Mouse (Mus musculus) lung, postnatal 0 days (tissue): ENCODE data around the gene 1700069L16Rik. TPM values are rescaled to one million over a fixed set of nuclear protein-coding genes. Genes with fewer than 3 reads are reported as not detected.
A peak's percentile ranks its signal among the peaks of the same experiment; 100 is the strongest.

ENCODE experiments used
- ATAC-seq: fragments of 200-750 bp; cut with Nextera tagmentation; 2 replicates; pipeline ENCODE4 v1.8.0; 2017; ENCODE audit warnings: moderate library complexity
- DNase-seq: peaks from one replicate; pipeline ENCODE4 v3.0.0-alpha.2; 2016; ENCODE audit warnings: low spot score
- H3K27ac ChIP-seq: fragments of 300-500 bp; sonication (generic); 2 replicates; pipeline ENCODE4 v1.5.1; 2014; ENCODE audit warnings: antibody characterized with exemption, mild to moderate bottlenecking, low read length, mixed read lengths
- H3K27me3 ChIP-seq: fragments of 300-500 bp; sonication (generic); replicated peaks from 2 replicates; pipeline ENCODE4 v1.6.1; 2014; ENCODE audit warnings: low read length, mixed read lengths; ENCODE audit not compliant: insufficient read depth
- H3K36me3 ChIP-seq: fragments of 300-500 bp; sonication (generic); 2 replicates; pipeline ENCODE4 v1.6.1; 2014; ENCODE audit warnings: low read length, mixed read lengths; ENCODE audit not compliant: insufficient read depth
- H3K4me1 ChIP-seq: fragments of 300-500 bp; sonication (generic); 2 replicates; pipeline ENCODE4 v1.6.1; 2014; ENCODE audit warnings: antibody characterized with exemption, low read depth, low read length, mixed read lengths; ENCODE audit not compliant: insufficient read depth
- H3K4me2 ChIP-seq: fragments of 300-500 bp; sonication (generic); replicated peaks from 2 replicates; pipeline ENCODE4 v1.6.1; 2014; ENCODE audit warnings: low read depth, mild to moderate bottlenecking, low read length, moderate library complexity, mixed read lengths
- H3K4me3 ChIP-seq: fragments of 300-500 bp; sonication (generic); 2 replicates; pipeline ENCODE4 v1.5.1; 2014; ENCODE audit warnings: low read depth, low read length
- H3K9ac ChIP-seq: fragments of 300-500 bp; sonication (generic); replicated peaks from 2 replicates; pipeline ENCODE4 v1.6.1; 2014; ENCODE audit warnings: low read depth, mild to moderate bottlenecking
- H3K9me3 ChIP-seq: fragments of 300-500 bp; sonication (generic); 2 replicates; pipeline ENCODE4 v1.6.1; 2016; ENCODE audit warnings: low read length, mixed read lengths
- CTCF ChIP-seq: IDR thresholded peaks from 2 replicates; pipeline ENCODE4 v1.5.1; 2016; ENCODE audit warnings: antibody characterized with exemption, mild to moderate bottlenecking
- EP300 ChIP-seq: IDR thresholded peaks from 2 replicates; pipeline ENCODE4 v1.6.1; 2016; ENCODE audit warnings: antibody characterized with exemption, mild to moderate bottlenecking, control low read depth
- WGBS: fragments of 180-500 bp; shearing (Covaris S2); extraction: QIAGEN DNeasy Blood & Tissue Kit; methylation state at CpG from one replicate; pipeline ENCODE4 v1.1.7; 2014; 5-methylcytosine and 5-hydroxymethylcytosine counted together
- polyA plus RNA-seq: library from polyadenylated mRNA; unstranded; fragments of >200 nt; fragmentation: Nextera tagmentation; extraction: Ambion mirVana; gene quantifications from 2 replicates; pipeline ENCODE4 v1.2.1, GENCODE M21; 2015

Gene 1700069L16Rik
- polyA plus RNA-seq, 1 experiment from 2014 or later = not detected

GRCm38 (mm10) chr5:113678743-113679452 lies 45.7 kb downstream of the 1700069L16Rik start:
- Histone ChIP-seq H3K9ac (no peak overlapping the region), H3K9me3 (no peaks in the 10 kb centered on the region), H3K27me3 (no peaks in the 10 kb centered on the region), H3K36me3 (no peaks in the 10 kb centered on the region), H3K4me1 (no peaks in the 10 kb centered on the region), H3K4me3 (no peak overlapping the region), H3K4me2 (no peak overlapping the region), H3K27ac (no peak overlapping the region)
- 80% methylated on average over 10 of the region's 10 CpGs for WGBS
- no peak for ATAC-seq
- no peak for DNase-seq
- no peak for TF ChIP-seq EP300
- no peak for TF ChIP-seq CTCF

DNA sequence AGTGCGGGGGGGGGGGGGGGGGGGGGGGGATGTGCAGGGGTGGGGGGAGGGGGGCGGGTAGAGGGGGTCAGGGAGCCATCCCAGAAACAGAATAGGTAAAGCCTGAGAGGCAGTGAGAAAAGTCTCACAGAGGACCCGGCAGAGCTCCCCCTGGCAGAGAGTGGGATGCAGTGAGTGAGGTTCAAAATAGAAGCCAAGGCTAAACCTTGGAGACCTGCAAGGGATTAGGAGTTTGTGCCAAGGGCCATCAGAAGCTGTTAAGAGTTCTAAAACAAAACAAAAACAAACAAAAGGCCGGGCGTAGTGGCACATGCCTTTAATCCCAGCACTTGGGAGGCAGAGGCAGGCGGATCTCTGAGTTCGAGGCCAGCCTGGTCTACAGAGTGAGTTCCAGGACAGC lies 47.0 kb downstream of the 1700069L16Rik start:
- WGBS = 77% methylated on average over 5 of the region's 7 CpGs
- H3K4me1 ChIP-seq = no peaks in the 10 kb centered on the region
- no peaks in the 10 kb centered on the region for H3K36me3 ChIP-seq
- no peak overlapping the region for H3K9ac ChIP-seq
- no peaks in the 10 kb centered on the region for H3K27me3 ChIP-seq
- no peak for DNase-seq
- no peak overlapping the region for H3K4me2 ChIP-seq
- no peaks in the 10 kb centered on the region for H3K9me3 ChIP-seq
- H3K4me3 ChIP-seq = no peak overlapping the region
- no peak for TF ChIP-seq CTCF
- no peak for TF ChIP-seq EP300
- no peak overlapping the region for H3K27ac ChIP-seq
- ATAC-seq = no peak

GRCm38 (mm10) chr5:113674851-113675250 lies 49.7 kb downstream of the 1700069L16Rik start:
- no peak overlapping the region for H3K9ac ChIP-seq
- DNase-seq = no peak
- TF ChIP-seq EP300 = no peak
- TF ChIP-seq CTCF = no peak
- H3K27ac ChIP-seq = no peak overlapping the region
- H3K36me3 ChIP-seq = no peaks in the 10 kb centered on the region
- WGBS = 48% methylated on average over 7 of the region's 7 CpGs
- no peaks in the 10 kb centered on the region for H3K9me3 ChIP-seq
- no peaks in the 10 kb centered on the region for H3K4me1 ChIP-seq
- no peak overlapping the region for H3K4me2 ChIP-seq
- ATAC-seq = no peak
- H3K4me3 ChIP-seq = no peak overlapping the region
- H3K27me3 ChIP-seq = no peaks in the 10 kb centered on the region

GRCm38 (mm10) chr5:113672456-113672855 lies 52.1 kb downstream of the 1700069L16Rik start:
- DNase-seq = peak; percentile 81
- H3K27ac ChIP-seq = peak overlapping the region; percentile 52; the same call in 1 of the 2 replicates
- ATAC-seq = peak; percentile 92

GRCm38 (mm10) chr5:113670597-113670996 lies 54.0 kb downstream of the 1700069L16Rik start:
- Histone ChIP-seq H3K4me3 (no peak overlapping the region), H3K27me3 (no peaks in the 10 kb centered on the region), H3K4me2 (no peak overlapping the region), H3K27ac (no peak overlapping the region), H3K36me3 (no peaks in the 10 kb centered on the region), H3K4me1 (no peaks in the 10 kb centered on the region), H3K9ac (no peak overlapping the region), H3K9me3 (no peaks in the 10 kb centered on the region)
- DNase-seq (no peak), ATAC-seq (no peak)
- TF ChIP-seq EP300 (no peak), CTCF (no peak)
- 66% methylated on average over 6 of the region's 6 CpGs for WGBS

More at GRCm38 (mm10) chr5:113672456-113672855, 52.1 kb downstream of the 1700069L16Rik start:
- no peaks in the 10 kb centered on the region for H3K36me3 ChIP-seq
- TF ChIP-seq CTCF (no peak), EP300 (peak; percentile 82)
- no peaks in the 10 kb centered on the region for H3K9me3 ChIP-seq
- no peak overlapping the region for H3K4me3 ChIP-seq
- H3K4me1 ChIP-seq = no peaks in the 10 kb centered on the region
- H3K4me2 ChIP-seq = no peak overlapping the region
- 60% methylated on average over 7 of the region's 7 CpGs for WGBS
- H3K9ac ChIP-seq = no peak overlapping the region
- H3K27me3 ChIP-seq = no peaks in the 10 kb centered on the region

DNA sequence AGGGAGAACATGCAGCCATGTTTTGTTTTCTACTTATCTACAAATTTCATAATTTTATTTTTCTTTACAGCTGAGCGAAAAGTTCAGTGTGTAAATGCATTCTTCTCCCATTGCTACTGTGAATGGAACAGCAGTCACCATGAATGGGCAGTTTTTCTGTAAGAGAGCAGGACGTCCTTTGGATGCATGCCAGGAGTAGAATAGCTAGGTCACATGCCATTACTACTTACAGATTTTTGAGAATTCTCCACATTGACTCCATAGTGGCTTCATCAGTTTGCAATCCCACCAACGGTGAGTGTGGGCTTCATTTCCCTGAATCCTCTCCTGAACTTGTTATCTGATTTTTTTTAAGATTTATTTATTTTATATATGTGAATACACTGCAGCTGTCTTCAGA lies 54.5 kb downstream of the 1700069L16Rik start:
- H3K4me1 ChIP-seq = no peaks in the 10 kb centered on the region
- H3K4me3 ChIP-seq = no peak overlapping the region
- H3K9me3 ChIP-seq = no peaks in the 10 kb centered on the region
- no peak for ATAC-seq
- H3K4me2 ChIP-seq = no peak overlapping the region
- H3K9ac ChIP-seq = no peak overlapping the region
- peak; percentile 21 for DNase-seq
- no peaks in the 10 kb centered on the region for H3K36me3 ChIP-seq
- no peak for TF ChIP-seq CTCF
- TF ChIP-seq EP300 = no peak
- WGBS = 55% methylated on average over 3 of the region's 3 CpGs
- H3K27ac ChIP-seq = no peak overlapping the region
- H3K27me3 ChIP-seq = no peaks in the 10 kb centered on the region
